Mouse (Mus musculus) adrenal gland, postnatal 0 days (tissue): ENCODE data around the gene Ptchd3. TPM values are rescaled to one million over a fixed set of nuclear protein-coding genes. Genes with fewer than 3 reads are reported as not detected.

Experiments
- polyA plus RNA-seq: library from polyadenylated mRNA; unstranded; fragments of >200 nt; fragmentation: Nextera tagmentation; extraction: Ambion mirVana; gene quantifications from 2 replicates; pipeline ENCODE4 v1.2.1, GENCODE M21; 2015

The Ptchd3 gene
- polyA plus RNA-seq = 0.11 TPM in 1 of 2 replicates, not detected in the other

DNA sequence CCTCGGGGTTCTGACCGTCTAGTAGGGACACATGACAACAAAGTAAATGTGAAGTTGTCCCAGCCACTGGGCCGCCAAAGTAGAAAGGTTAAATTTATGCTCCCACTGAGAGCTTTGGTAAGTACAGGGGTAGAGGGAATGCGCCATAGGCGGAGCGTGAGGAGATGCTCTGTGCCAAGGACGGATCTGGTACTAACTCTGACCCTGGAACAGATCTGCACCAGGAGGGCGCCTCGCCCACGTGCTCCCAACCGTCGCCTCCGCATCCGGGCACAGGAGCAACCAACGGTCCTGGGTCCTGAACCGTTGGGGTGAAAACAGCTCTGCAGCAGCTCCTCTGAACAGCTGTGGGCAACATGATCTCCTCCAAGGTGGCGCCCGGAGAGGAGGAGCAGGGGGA is at the start of gene Ptchd3:
Gene Ptchd3, plus strand, starts transcription at position 301 of the 400 bp plus-strand sequence.

Other genes with a start within 250 kb of the Ptchd3 start
- gene B3gntl1, start 157.1 kb upstream of the Ptchd3 start, polyA plus RNA-seq = 3.9 and 8.8 TPM in 2 replicates
- 17.8 and 21.7 TPM in 2 replicates for gene Metrnl, start 128.7 kb upstream of the Ptchd3 start, polyA plus RNA-seq